Mouse (Mus musculus) A20 (cell line): ENCODE data around the gene Lypd6b.

Experiments used
- DNase-seq: peaks from one replicate; pipeline ENCODE4 v3.0.0-alpha.2; 2011; ENCODE audit warnings: low read depth, low spot score

Gene Lypd6b

GRCm38 (mm10) chr2:49942100-49942499 lies 154.6 kb downstream of the Lypd6b start:
- no peak for DNase-seq

- no peak for DNase-seq
Observed at GRCm38 (mm10) chr2:49951681-49952080, 164.2 kb downstream of the Lypd6b start.

GRCm38 (mm10) chr2:49952632-49953293 lies 165.3 kb downstream of the Lypd6b start:
- no peak for DNase-seq

- DNase-seq = no peak
Observed at GRCm38 (mm10) chr2:49957449-49957848, 170.0 kb downstream of the Lypd6b start.

GRCm38 (mm10) chr2:49961991-49962390 lies 174.5 kb downstream of the Lypd6b start:
- no peak for DNase-seq

GRCm38 (mm10) chr2:49964899-49965298 lies 177.4 kb downstream of the Lypd6b start:
- DNase-seq = peak; percentile 61

- DNase-seq = no peak
Observed at GRCm38 (mm10) chr2:49967748-49968147, 180.3 kb downstream of the Lypd6b start.

GRCm38 (mm10) chr2:49970990-49971389 lies 183.5 kb downstream of the Lypd6b start:
- peak; percentile 25 for DNase-seq

GRCm38 (mm10) chr2:49978606-49979005 lies 191.1 kb downstream of the Lypd6b start:
- no peak for DNase-seq

GRCm38 (mm10) chr2:49979991-49980390 lies 192.5 kb downstream of the Lypd6b start:
- no peak for DNase-seq

GRCm38 (mm10) chr2:49983021-49983420 lies 195.5 kb downstream of the Lypd6b start:
- DNase-seq = no peak

GRCm38 (mm10) chr2:49984780-49985179 lies 197.3 kb downstream of the Lypd6b start:
- no peak for DNase-seq

GRCm38 (mm10) chr2:49995841-49996240 lies 208.4 kb downstream of the Lypd6b start:
- DNase-seq = no peak

- DNase-seq = no peak
Observed at GRCm38 (mm10) chr2:49997216-49997615, 209.7 kb downstream of the Lypd6b start.
